Mouse (Mus musculus) activated CD4-positive, CD25-positive, alpha-beta regulatory T cell, adult 4 months (primary cell): ENCODE data around the gene Gpr157. TPM values are rescaled to one million over a fixed set of nuclear protein-coding genes. Genes with fewer than 3 reads are reported as not detected.

ENCODE experiments used
- ATAC-seq: one replicate; pipeline ENCODE4 v1.8.0; 2017
- polyA plus RNA-seq, 2 experiments: library from polyadenylated mRNA; unstranded; fragments of 100-300 nt; shearing (Covaris generic); gene quantifications; one replicate each; pipeline ENCODE4 v1.2.1; 2017

Gpr157 gene
- polyA plus RNA-seq, 2 experiments from 2014 or later = 0.33 to 0.42 TPM

- ATAC-seq = no peak
Measured at GRCm38 (mm10) chr4:150072416-150073101, 14.6 kb upstream of the Gpr157 start.

GRCm38 (mm10) chr4:150073102-150073473 is 14.1 kb upstream of the Gpr157 start:
- no peak for ATAC-seq

DNA sequence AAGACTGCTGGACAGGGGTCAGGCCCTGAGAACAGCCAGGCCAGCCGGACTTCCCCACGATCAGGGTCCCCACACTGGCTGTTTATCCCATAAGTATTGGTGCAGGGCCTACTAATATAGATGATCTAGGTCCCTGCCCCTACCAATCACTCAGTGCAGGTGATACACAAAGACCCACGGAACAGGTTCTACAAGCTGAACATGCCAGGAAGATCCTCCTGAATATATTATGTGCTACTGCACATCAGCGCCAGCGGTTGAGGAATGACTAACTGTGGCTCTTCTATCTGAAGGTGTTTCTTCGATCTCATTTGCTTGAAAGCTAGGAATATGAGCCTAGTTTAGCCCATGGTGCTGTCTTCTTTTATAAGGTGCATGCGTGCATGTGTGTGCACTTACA is 11.8 kb upstream of the Gpr157 start:
- no peak for ATAC-seq

- no peak for ATAC-seq
Measured at GRCm38 (mm10) chr4:150076147-150076546, 11.0 kb upstream of the Gpr157 start.

GRCm38 (mm10) chr4:150078646-150079045 is 8.5 kb upstream of the Gpr157 start:
- ATAC-seq = no peak

DNA sequence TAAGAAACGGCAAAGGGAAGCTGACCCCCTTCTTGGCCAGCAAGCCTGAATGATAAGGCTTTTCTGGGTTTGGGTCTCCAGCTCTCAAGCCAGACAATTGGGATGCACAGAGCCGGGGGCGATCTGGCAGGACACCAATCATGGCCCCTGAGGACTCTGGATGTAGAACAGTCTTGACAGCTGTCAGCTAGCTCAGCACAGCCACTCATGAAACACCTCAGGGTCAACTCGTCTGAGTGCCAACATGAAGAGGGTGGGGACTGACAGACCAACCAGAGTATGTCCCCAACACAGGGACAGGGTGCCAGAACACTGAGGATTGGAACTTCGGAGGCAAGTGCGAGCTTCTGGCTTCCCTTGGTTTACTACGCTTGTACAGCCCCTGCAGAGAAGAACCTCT is 7.9 kb upstream of the Gpr157 start:
- no peak for ATAC-seq

DNA sequence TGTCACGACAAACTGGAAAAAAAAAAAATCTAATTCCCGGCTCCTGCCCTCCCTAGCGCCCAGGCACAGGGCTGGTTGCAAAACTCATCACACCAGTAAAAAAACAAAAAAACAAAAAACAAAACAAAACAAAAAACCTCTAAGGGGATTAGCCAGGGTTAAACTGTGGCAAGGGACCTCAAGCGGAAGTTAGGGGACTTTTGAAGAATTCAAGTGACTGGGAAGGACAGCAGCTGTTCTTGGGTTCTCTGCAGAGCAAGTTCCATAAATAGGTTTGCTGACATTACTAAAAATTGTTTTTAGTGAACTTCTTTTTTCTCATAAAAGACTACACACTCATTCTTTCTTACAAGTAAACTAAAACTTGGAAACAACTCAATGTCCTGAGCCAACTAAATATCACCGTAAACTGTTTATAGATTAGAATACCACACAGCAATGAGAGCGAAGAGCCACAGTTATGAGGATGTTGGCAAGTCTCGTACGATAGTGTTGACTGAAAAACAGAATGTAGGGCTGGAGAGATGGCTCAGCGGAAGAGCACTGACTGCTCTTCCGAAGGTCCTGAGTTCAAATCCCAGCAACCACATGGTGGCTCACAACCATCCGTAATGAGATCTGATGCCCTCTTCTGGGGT is 6.7 kb upstream of the Gpr157 start:
- ATAC-seq = no peak

DNA sequence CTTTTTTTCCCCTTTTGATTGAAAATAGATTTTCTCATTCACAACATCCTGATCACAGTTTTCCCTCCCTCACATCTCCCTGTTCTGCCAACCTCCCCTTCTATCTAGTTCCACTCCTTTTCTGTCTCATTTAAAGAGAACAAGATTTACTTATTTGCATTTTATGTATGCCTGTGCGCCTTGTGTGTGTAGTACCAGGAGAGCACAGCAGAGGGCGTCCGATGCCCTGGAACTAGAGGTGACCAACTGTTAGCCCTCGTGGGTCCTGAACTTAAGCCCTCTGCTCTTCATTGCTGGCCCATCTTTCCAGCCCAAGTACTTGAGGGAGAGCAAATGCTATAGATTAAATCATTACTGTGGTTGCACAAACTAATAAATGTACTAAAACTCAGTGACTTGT is 1.8 kb upstream of the Gpr157 start:
- no peak for ATAC-seq

GRCm38 (mm10) chr4:150086841-150087160 is 364 bp upstream of the Gpr157 start:
- no peak for ATAC-seq

- no peak for ATAC-seq
Measured at GRCm38 (mm10) chr4:150087890-150088530, 845 bp downstream of the Gpr157 start.

GRCm38 (mm10) chr4:150089121-150089520 is 2.0 kb downstream of the Gpr157 start:
- no peak for ATAC-seq

DNA sequence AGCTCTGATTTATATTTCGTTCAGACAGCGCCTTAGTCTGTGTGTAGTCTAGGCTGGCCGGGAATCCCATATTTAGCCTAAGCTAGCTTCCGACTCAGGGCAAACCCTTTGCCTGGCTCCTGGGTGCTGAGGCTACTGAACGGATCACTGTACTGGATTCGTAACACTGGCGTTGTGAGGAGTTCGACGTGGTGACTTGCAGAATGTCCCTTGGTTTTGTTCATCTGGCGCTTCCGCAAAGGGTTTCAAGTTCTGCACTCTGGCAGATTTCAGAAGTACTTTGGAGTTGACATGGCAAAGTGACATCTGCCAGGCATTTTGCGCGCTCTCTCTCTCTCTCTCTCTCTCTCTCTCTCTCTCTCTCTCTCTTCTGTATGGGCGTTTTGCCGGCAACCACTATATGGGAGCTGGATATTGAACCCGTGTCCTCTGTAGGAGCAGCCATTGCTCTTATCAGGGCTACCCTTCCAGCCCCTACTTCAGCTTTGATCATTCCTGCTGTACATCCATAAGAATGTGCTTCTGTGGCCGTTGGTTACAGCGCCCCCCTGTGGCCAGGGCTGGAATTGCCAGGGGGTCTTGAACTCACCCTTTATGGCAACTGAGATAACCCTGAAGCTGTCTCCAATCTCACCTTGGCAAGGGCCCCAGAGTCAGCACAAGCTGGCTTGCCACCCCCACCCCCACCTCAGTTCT is 4.9 kb downstream of the Gpr157 start:
- ATAC-seq = no peak

DNA sequence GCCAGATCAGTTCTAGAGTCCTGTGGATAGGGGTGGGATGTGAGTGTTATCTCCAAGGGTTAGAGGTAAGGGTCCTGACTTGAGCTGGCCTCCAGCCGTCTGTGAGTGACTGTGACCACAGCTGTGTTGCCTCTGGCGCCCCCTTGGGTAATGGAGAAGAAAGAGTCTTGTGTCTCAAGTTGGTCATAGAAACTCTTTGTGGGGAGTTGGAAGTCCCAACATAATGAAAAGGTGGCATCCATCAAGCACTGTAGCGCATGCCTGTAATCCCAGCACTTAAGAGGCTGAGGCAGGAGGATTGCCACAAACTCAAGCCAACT is 5.4 kb downstream of the Gpr157 start:
- ATAC-seq = no peak

DNA sequence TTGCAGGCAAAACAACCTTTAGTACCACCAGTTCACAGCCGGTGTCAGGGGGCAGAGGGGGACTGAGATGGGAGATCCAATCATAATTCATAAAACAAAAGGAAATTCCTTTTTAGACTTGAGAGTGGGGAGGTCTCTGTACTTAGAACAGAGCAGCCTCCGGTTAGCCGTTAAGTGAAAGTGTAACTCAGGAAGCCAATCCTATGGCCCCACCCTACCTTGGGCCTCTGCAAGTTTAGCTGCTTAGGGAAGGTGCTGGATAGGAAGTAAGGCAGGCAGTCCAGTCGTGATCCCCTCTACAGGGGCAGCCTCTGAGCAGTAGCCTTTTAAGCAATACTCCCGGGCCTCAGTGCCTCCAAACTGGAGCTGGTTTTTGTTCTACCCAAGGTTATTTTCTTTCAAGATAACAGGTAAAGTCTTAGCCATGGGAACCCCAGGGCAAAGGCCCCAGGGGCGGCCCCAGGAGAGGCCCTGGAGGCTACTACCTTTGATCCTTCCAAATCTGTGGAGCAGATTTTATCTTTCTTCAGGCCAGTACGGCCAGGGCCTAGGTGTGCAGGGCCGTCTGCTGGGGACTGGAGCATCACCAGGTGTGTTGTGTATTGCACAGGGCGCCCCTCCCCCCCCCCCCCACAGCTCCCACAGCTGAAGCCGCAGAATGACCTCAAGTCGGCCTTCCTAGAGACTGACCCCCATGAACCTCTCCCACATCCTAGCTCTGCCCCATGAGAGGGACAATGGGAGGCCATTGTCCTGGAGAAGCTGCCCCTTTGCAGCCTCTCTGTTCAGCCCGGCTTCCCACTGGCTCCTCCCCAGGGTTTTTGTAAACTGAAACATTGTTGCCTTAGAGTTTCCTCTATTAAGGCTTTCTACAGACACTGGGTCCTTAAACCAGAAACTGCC is 6.6 kb downstream of the Gpr157 start:
- ATAC-seq = no peak

- no peak for ATAC-seq
Measured at GRCm38 (mm10) chr4:150094463-150094789, 7.3 kb downstream of the Gpr157 start.

DNA sequence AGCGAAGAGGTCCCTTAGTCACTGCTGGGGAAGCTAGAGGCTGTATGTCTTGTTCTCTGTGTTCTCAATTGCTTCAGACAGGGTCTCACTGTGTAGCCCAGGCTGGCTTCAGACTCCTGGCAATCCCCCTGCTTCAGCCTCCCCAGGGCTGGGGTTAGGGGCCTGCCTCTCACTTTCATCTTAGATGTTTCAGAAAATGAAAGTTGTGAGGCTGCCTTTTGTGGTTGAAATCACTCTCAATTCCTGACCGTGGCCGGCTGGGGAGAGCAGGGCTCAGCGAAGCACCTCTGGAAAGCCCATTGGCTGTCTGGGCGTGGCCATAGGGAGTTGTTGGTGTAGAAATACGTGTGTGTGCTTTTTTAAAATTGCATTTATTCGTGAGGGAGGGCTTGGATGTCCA is 9.1 kb downstream of the Gpr157 start:
- peak; percentile 29 for ATAC-seq

DNA sequence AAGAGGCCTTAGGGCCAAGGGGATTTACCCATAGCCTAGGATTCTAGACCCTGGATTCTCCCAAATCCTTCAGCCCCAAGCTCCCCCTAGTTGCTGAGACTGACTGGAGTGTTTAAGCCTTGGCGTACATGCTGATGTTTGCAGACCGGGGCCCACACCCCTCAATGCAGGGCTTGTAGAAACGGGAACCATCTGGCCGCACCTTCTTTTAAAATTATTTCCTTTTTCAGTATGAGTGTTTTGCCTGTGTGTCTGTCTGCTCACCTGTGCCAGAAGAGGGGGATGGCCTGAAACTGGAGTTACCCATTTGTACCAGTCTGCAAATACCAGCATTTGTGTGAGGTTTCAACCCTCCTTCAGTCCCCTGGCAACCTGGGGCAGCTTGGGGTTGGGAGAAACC is 10.7 kb downstream of the Gpr157 start:
- ATAC-seq = no peak

GRCm38 (mm10) chr4:150098880-150099279 is 11.7 kb downstream of the Gpr157 start:
- ATAC-seq = peak; percentile 62

DNA sequence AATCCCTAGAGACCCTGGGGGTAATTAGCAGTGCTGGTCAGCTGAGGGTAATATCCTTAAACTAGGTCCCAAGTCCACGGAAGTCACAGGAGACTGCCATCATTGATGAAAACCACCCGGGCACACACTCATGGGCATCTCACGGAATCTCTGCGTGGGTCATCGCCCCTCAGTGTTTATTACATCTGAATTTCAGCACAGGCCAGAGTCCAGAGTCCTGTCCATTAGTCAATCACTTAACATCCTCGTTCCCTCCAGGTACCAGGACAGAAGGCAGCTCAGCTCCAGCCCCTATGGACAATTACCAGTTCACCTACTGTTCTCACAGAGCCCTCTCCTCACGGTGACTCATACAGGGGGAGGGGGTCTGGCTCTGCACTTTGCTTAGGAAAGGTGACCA is 15.7 kb downstream of the Gpr157 start:
- ATAC-seq = no peak

DNA sequence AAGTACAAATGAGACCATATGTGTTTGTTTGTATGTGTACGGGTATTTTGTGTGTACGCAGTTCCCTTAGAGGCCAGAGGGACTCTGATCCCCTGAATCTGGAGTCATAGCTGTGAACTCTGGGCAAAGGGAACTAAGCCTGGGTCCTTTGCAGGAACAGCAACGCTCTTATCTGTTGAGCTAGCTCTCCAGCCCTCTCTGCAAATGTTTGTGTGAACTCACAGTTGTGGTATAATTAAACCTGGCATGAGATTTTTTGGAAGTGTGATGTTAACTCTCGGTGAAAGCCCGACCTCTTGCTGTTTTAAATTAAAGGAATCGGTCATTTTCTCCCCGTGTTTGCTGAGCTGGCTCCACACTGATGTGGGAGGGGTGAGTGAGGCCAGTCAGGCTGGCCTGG is 18.5 kb downstream of the Gpr157 start:
- no peak for ATAC-seq

DNA sequence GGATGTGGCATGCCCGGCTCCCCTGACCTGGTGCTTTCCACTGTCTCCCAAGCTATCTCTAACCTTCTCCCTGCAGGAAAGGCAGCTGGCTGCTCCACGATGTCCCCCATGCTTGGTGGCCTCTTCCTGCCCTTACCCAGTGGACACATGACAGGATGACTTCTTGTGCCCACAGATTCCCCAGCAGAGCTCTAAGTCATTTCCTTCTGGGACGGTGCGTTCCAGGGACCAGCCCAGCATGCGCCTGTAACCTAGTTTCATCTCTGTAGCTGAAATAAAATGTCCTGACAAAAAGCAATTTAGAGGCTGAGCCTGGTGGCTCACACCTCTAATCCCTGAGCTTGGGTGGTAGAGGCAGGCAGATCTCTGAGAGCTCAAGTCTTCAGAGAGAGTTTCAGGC is 19.5 kb downstream of the Gpr157 start:
- no peak for ATAC-seq

DNA sequence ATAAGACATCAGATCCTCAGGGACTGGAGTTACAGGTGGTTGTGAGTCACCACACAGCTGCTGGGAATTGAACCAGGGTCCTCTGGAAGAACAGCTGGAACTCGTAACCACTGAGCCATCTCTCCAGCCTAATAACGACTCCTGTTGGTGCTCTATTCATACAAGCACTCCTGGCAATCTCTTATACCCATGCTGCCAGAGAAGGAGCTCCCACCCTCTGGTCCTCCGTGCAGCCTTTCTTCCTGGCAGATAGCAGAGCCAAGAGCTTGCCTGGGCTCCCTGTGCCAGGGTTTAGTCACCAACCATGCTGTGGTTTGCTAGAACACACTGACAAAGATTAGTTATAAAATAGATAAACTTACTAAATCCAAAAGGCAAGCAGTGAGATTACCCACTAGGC is 22.5 kb downstream of the Gpr157 start:
- ATAC-seq = no peak

- ATAC-seq = no peak
Measured at GRCm38 (mm10) chr4:150110373-150110772, 23.2 kb downstream of the Gpr157 start.
